Mouse (Mus musculus) heart, postnatal 14 days (tissue): Measurements from ENCODE around the gene C3. TPM values are rescaled to one million over a fixed set of nuclear protein-coding genes. Genes with fewer than 3 reads are reported as not detected.

Experiments used
- DNase-seq, 2 experiments: peaks; one replicate each; pipeline ENCODE4 v3.0.0; 2021 to 2022
- intact Hi-C: fragments of 180-260 bp; cut with DNase I; formaldehyde crosslinking; loops from one replicate; pipeline ENCODE4 v1.15.1; 2025
- total RNA-seq, 2 experiments: library from RNA; stranded (reverse); gene quantifications; 2 replicates each; pipeline ENCODE4 v1.2.3; 2021

Gene C3
- total RNA-seq, 2 experiments from 2014 or later = 47.9 to 65.0 TPM

DNA sequence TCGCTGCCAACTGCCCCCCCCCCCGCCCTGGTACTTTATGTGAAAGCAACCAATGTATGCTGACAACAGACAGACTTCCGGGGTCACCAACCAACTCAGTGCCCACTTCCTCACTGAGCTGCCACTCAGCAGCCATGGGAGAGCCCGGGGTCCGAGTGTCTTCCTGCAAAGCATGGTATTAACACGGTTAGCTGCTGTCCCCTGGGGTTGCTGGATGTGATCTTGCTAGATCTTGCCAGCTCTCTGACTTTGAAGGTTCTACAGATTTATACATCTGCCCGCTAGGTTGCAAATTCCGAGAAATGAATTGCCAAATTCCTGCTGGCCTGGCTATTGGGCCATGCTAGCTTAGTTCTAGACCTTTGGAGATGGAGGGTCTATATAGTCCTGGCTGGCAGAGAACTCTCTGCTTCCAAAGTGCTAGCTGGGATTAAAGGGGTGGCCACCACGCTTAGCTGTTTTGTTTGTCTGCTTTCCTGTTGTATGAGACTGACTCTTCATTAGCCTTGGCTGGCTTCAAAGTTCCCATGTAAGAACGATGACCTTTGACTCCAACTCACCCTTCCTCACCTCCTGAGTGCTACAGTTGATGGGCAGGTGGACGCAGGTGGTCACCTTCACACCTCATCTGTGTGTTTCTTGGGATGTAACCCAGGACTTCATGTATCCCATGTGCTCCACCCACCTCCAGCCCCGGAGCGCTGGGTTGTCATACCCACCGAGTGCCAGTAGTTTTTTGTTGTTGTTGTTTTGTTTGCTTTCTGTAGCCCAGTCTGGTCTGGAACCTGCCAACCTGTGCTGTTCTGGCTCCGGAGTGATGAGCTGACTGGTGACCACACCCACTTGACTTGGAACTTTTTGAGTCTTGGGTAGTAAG lies 2.2 kb upstream of the C3 start:
- no peak for DNase-seq
- intact Hi-C loops = no loop called here

GRCm38 (mm10) chr17:57228873-57229272 lies 937 bp upstream of the C3 start:
- DNase-seq = no peak
- intact Hi-C loops = no loop called here

DNA sequence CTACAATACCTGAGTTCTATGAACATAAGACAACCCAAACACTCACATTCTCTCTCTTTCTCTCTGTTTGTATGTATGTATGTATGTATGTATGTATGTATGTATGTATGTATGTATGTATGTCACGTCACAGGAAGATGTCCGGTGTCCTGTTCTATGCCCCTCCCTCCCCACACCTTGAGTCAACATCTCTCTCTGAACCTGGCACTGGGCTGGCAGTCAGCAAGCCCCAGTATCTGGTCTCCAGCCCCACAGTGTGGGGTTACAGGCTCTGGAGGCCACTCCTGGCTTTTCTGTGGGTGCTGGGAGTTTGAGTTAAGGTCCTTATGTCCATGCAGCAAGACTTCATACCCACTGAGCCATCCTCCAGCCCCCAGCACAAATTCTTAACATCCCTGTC lies 468 bp downstream of the C3 start:
- intact Hi-C loops = no loop called here
- DNase-seq = no peak

DNA sequence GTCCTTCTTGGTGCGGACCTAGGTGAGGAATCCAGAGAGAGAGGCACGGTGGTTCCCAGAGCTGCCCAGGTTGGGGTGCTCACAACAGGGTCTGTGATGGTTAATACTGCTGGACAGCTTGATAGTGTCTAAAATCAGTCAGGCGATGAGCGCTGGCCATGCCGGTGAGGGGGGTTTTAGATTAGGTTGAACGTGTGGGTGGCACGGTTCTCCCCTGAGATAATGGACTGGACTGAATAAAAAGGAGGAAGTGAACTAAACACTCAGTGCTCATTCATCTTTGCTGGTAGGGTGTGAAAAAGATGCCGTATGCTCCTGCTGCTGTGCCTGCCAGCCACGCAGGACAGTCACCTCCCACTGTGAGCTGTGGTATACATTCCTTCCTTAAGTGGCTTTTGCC lies 4.6 kb downstream of the C3 start:
- intact Hi-C loops = no loop called here
- DNase-seq = no peak

GRCm38 (mm10) chr17:57221911-57222310 lies 6.0 kb downstream of the C3 start:
- intact Hi-C loops = loop anchor here (2.0 kb wide), 1 partner anchor 23 kb away; no protein-coding TSS in a partner anchor
- no peak for DNase-seq

DNA sequence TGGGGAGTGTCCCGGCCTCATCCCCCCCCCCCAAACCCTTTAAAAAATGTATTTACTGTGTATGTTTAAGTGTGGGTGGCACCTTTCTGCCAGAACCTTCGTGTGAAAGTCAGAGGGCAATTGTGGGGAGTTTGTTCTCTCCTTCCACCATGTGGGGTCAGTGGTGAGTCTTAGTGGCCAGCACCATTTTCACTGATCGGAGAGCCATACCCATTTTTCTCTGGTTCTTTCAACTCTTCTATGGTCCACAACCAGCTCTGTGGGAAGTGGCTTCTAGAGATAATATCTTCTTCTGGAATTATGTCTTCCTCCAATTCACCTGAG lies 8.1 kb downstream of the C3 start:
- intact Hi-C loops = loop anchor here (1.0 to 2.0 kb wide), 3 partner anchors 25 to 114 kb away; no protein-coding TSS in a partner anchor
- peak; percentile 36 to 58 for DNase-seq

DNA sequence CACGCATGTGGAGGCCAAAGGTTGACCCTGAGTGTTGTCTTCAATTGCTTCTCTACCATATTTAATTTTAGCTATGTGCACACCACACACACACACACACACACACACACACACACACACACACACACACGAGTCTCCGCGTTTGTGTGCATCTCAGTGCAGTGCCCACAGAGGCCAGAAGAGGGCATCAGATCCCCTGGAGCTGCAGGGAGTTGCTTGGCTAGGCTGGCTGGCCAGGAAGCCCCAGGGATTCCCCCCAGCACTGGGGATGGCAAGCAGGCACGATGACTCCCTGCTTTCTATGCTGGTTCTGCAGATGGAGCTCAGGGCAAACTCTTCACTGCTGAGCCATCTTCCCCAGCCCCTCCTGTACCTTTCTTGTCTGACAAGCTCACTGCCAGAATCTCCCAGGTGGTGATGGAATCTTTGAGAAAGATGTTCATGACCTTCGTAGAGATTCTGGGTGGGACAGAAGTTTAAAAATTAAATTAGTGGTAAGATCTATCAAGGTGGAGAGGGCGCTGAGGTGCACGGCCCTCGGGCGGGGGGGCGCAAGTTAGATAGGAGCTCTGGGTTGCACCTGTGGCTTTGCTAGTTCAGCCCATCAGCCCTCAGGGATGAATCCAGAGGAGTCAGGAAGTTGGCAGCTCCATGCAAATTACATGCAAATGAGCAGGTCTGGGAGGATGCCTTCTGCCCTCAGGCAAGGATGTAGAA lies 8.6 kb downstream of the C3 start:
- DNase-seq = peak; percentile 79 to 88
- intact Hi-C loops = loop anchor here (1.0 kb wide), 2 partner anchors 58 to 115 kb away; no protein-coding TSS in a partner anchor

DNA sequence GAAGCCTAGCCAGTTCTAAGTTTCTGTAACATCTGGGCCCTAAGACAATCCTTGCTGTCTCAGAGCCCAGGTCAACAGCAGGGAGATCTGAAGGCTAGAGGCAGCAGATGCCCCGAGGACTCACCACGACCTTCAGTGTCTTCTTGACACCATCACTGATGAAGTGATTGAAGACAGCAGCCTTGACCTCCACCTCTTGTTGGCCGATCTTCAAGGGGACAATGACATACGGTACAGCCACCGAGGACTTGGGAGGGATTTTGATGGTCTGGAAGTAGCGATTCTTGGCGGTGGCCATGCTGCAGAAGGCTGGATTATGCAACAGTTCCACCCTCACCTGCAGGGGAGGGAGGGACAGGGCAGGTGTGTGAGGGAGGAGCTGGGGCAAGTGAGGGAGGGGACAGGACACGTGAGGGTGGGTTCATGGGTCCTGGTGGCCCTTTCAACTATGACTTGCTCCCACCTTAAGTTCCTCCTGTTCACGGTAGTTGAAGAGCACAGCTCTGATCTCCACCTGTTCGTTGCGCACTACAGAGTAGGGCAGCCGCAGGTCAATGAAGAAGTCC lies 9.5 kb downstream of the C3 start:
- intact Hi-C loops = no loop called here
- no peak for DNase-seq

- intact Hi-C loops = no loop called here
- DNase-seq = no peak
Observed at GRCm38 (mm10) chr17:57214676-57215387, 13.1 kb downstream of the C3 start.

GRCm38 (mm10) chr17:57211501-57211900 lies 16.4 kb downstream of the C3 start:
- intact Hi-C loops = no loop called here
- DNase-seq = no peak

DNA sequence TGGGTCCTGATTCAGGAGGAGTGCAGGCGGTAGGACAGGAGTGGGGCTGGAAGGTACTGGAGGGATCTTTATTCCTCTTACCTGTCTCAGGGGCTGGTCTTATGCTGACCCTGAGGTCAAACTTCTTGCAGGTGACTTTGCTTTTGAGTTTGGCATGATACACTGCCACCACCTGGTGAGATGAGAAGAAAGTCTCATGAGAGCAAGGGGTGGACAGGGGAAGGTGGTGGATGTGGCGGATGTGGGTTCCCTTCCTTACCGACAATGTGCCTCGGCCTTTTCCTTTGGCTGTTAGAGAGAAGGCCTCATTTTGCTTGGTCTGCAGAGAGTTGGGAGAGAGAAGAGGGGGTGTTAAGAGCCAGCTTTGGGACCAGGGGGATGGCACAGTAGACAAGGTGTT lies 18.6 kb downstream of the C3 start:
- DNase-seq = no peak
- intact Hi-C loops = no loop called here

GRCm38 (mm10) chr17:57207938-57208337 lies 20.0 kb downstream of the C3 start:
- intact Hi-C loops = no loop called here
- peak in 1 of 2 experiments; percentile 8 for DNase-seq

GRCm38 (mm10) chr17:57201841-57202724 lies 25.9 kb downstream of the C3 start:
- no peak for DNase-seq
- intact Hi-C loops = no loop called here

DNA sequence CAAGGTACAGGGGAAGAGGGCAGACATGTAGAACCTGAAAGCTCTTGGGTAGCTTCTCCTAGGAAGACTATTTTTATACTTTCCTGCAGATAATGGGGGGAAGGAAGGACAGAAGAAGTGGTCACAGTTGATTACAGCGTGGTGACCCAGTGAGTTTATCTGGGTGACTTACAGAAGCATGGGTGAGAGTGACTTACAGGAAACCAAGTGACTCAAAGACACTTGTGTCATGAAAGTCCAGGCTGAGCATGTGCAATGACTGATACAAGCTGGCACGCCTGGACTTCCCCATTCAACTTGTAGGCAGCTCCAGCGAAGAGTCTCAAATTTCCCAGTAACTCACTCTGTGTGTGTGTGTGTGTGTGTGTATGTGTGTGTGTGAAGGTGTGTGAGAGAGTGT lies 29.7 kb downstream of the C3 start:
- intact Hi-C loops = no loop called here
- DNase-seq = no peak

DNA sequence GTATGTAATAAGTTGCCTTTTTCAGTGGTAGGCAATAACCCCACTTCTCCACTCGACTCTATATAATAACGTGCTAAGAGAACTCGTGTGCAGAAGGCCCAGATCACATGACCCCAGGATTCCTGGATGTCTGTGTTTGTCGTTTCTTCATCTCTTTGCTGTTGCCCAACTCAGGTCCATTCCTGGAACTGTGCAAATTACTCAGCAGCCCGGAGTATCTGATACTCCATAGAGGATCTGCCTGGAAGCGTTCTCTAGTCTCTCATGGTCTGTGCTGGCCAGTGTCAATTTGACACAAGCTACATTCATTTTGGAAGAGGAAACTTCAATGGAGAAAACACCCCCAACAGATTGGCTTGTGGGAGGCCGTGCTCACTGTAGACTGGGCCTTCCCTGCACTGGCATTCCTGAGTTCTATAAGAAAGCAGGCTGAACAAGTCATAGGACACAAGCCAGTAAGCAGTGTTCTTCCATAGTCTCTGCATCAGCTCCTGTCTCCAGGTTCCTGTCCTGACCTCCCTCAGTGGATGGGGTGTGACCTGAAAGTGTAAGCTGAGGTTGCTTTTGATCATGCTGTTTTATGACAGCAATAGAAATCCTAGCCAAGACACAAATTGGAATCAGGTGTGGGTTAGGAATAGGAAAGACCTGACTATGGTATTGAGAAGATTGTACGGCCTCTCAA lies 32.5 kb downstream of the C3 start:
- DNase-seq = no peak
- intact Hi-C loops = no loop called here

- intact Hi-C loops = no loop called here
Observed at GRCm38 (mm10) chr17:57194771-57195170, 33.2 kb downstream of the C3 start.

GRCm38 (mm10) chr17:57194041-57194507 lies 33.9 kb downstream of the C3 start, which contains the start of gene Tnfsf14:
Tnfsf14 (minus strand) TSS chr17:57194177.
- intact Hi-C loops = no loop called here
- DNase-seq = peak in 1 of 2 experiments; percentile 12

More at GRCm38 (mm10) chr17:57194771-57195170, 33.2 kb downstream of the C3 start:
- no peak for DNase-seq

GRCm38 (mm10) chr17:57188510-57189192 lies 39.3 kb downstream of the C3 start:
- no peak for DNase-seq
- intact Hi-C loops = no loop called here
